Mouse (Mus musculus): Measurements from ENCODE around the gene Pdap1.
"Not testable (repeated sequence)": the region's sequence is repeated elsewhere in the genome, so short reads cannot be mapped to it uniquely, and the experiment has no call there.

Gene Pdap1

DNA sequence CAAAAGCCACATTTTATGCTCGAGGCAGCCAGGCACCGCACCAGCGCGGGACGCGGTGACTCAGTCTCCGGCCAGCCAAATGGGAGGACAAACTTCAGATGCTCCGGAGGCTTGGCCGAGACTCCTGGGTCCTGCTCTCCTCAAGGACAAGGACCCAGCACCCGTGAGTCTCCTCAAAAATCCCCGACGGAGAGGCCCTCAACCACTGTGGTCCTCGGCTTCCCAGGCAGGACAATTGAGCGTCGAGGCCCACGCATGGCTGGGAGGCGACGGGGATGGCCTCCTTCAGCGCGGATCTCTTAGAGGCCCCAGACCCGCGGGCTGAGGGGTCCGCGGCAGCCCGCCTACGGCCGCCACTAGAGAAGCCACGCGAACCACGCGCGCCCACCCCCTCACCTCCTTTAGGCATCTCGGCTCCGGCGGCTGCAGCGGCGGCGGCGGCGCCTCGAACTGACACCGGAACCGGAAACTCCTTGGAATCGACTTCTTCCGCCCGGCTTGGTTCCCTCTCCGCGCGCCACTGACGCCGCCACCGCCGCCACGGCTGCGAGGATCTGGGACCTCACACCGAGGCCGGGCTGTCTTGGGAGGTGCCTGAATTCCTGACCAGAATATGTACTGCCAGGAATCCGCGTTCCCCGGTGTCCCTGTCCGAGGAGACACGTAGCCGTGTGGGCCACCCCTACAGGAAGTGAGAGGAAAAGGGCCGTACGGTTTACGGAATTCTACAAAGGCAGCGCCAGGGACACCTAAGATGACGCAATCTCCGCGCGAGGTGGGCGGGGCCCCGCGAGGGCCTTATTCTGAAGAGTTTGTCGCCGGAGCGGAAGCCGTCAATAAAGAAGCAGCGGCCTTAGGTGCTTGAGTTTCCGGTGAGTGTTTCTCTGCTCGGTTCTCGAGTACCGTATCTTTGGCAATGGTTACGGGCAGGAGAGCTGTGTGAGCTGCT is at the start of gene Pdap1, which contains the start of gene Bud31:
Gene Pdap1, minus strand, starts transcription at position 668 of the 949 bp plus-strand sequence.
Gene Bud31, plus strand, starts transcription at position 792 of the 949 bp plus-strand sequence.
- DNase-seq, result peak; percentile 93

DNA sequence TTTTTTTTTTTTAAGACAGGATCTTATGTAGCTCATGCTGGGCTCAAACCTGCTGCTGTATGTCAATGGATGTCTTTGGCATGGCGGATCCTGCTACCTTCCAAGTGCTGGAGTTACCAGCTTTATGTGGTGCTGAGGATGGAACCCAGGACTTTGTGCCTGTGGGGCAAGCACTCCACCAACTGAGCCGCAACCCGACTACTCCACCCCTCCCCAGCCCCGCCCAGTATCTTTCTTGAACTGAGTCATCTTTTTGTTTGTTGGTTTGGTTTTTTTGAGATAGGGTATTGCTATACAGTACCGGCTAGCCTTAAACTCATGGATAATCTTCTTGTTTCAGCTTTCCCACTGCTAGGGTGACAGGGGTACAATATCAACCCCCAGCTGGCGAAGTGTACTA is 49.4 kb upstream of the Pdap1 start:
- DNase-seq, result no peak

DNA sequence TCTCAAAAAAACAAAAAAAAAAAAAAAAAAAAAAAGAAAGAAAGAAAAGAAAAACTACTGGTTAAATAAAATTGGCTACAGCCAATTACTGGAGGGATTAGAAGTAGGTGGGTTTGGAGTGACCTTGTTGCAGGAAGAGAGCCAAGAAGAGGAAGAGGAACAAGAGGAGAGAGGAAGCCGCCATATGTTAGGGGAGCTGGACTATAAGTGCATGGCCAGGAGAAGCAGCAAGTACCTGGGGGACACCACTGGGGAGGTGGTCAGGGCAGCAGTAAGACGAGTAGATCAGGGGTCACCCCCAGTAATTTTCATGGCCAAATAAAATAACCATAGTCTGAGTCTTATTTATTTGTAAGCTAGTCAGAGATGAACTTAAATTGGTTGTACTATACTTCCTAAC is 45.2 kb upstream of the Pdap1 start:
- DNase-seq, result no peak

DNA sequence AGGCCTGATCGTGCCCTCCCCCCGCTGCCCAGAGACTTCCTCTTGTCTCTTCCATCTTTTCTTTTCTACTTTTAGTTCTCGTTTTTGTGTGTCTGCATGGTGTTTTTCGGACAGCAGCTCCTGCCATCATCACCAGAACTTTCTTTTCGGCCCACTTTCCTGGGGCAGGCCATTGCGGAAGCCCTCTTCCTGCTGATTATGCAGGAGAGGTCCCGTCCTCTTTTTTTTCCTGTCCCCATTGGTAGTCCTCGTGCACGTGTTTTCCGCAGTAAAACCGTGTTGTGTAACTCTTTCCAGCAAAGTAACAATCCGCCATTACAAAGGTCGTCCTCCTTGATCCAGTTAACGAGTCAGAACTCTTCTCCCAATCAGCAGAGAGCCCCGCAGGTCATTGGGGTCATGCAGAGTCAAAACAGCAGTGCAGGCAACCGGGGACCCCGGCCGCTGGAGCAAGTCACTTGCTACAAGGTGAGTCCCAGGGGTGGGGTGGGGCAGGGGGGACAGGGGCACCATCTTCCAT is 38.5 kb upstream of the Pdap1 start:
- DNase-seq, result no peak

DNA sequence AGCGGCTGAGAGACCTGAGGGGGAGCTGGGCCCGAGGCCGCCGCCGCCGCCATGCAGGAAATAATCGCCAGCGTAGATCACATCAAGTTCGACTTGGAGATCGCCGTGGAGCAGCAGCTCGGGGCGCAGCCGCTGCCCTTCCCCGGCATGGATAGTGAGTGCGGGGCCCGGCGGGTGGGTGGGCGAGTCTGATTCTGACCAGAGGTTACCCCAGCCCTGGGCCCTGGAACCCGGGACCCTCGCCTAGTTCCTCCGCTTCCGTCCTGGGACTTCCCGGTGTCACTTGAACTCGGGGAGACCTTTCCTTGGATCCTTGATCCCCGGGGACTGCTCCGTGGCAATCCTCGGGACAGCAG is 27.2 kb upstream of the Pdap1 start:
- DNase-seq, result no peak

DNA sequence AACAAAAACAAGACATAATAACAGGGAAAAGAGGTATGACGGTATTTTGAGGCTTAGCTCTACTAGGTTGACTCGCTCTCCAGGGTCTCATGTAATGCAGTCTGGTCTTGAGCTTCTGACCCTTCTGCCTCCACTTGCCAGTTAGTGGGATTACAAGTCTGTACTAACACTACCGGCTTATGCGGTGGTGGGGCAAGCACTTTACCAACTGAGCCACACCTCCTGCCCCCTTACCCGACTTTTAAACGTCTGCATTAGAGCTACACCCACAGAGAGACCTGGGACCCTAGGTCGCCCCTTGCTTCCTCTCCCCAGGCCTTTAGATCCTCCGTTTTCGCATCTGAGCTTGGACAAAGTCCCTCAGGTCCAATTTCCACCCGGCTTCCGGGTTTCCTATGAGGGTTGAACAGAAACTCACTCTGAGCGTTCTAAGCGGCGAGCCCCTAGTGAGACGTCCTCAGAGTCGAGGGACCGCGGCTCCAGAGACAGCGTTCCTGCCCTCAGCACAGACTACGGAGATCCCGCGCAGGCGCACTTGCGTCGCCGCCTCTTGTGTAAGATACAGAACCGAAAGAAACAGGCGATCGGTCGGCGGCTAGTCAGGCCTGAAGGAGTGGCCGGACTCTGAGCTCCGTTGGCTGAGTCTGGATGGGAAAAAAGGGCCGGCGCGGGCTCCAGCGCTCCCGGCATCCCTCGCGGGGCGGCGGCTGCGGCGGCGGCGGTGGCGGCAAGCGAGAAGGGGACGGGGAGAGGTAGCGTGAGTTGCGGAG is 26.7 kb upstream of the Pdap1 start, which contains the start of the genes Ptcd1 and Cpsf4:
Gene Ptcd1, minus strand, starts transcription at position 573 of the 770 bp plus-strand sequence.
Gene Cpsf4, plus strand, starts transcription at position 678 of the 770 bp plus-strand sequence.
- peak; percentile 98 for DNase-seq

DNA sequence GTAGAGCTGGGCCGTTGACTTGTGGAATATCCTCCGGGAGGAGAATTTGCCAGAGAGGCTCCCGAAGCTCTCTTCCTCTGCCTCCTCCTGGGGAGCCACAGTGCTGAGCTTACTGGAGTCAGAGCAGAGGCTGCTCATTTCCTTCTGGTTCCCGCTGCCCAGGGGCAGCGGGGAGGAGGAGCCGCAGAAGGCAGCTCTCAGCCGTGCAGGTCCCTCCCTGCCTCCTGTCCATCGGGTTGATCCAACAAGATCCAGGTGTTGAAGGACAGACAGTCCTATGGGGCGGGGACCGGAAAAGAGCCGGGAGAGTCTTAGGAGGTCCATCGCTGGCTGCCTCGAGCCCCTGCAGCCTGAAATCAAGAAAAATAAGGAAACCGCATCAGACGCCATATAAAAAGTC is 25.1 kb upstream of the Pdap1 start:
- peak; percentile 21 for DNase-seq

DNA sequence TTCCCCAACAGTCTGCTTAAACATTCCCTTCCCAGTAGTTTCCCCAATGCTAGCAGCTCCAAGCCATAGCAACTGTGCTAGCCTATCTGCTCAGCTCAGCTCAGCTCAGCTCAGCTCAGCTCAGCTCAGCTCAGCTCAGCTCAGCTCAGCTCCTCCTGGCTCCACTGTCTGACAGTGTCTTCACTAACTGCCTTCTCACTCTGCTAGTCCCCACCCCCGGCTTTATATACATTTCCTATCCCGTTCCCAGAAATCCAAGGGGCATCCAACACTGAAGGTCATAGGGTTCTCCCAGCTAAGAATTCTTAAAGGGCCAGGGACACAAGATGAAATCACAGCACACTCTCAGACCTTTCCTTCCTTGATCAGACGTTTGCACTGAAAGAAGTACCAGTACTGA is 24.7 kb upstream of the Pdap1 start:
- DNase-seq, result no peak

DNA sequence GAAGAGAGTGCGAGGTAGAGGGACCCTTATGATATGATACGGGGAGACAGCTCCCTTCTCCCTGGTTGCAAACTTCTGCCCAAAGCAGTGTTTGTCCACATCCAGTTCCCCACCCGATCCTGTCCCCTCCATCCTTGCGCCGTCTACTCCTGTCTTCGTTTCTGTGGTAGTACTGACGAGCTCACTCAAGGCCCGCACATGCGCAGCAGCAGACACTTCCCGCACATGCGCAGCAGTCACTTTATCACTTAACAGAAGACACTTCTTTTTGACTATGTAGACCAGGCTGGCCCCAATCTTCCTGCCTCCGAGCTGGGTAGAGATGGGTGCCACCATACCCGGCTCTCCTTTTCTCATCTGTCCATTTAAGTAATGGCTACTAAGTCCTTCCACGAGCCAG is 21.3 kb upstream of the Pdap1 start:
- DNase-seq, result no peak

DNA sequence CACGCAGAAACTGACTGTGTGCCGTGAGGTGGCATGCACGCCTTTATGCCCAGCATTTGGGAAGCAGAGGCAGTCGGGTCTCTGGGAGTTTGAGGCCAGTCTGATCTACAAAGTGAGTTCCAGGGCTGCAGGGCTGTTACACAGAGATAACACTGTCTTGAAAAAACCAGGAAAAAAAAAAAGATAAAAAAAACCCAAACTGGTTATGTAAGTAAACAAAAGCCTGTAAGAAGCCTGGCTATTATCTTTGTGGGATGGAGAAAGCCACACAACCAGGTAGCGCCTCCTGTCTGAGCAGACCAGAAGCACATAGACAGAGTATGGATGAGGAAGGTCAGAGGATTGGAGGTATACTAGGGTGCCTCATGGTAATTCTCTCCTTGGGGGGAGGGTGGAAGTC is 12.7 kb upstream of the Pdap1 start:
- DNase-seq, result no peak

DNA sequence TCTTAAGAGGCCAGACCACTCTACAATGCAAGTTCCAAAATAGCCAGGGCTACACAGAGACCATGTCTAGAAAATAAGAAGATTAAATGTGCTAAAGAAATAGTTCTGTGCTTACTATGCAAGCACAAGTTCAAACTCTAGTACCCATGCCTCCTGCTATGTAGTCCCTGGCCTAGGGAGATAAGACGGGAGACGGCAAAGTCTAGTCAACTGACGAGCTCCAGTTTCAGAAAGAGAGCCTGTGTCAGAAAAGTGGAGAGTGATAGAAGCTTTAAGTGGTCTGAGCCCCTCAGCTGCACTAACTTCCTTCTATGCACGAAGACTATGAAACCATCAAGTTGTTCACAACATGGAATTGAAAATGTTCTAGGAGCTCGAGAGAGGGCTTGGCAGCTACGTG is 9.3 kb upstream of the Pdap1 start:
- no peak for DNase-seq

DNA sequence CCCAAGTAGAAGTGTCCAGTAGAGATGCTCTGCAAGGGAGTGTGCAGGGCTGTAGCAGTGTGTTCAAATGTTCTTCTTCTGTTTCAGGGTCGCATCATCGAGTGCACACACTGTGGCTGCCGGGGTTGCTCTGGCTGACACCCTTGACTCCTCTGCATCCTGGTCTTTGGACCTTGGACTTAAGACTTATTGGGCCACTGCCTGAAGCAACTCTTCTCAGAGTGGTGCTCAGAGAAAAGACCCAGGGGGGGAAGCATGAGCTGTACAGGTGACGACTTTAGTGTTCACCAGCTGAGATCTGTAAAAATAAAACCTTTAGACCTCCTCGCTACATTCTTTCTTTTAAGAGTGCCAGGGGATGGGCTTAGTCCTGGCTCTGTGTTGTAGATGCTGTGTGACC is 7.7 kb upstream of the Pdap1 start:
- DNase-seq, result no peak

DNA sequence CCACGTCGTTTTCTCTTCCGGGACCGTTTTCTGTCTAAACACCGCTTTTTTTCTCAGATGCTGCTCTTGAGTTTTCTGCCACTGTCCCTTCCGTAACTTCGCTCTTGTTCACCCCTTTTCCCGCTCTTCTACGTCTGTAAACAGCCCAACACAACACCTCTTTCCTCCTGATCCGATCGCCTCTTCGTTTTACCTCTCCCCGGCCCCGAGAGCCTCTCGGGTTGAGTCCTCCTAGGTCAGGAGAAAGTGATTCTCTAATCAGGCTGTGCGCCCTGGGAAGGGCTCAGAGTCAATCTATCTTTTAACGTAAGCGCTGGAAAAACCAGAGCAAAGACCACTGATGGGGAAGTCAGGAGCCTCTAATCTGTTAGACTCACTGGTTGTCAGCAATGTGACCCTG is 573 bp upstream of the Pdap1 start:
- DNase-seq, result peak; percentile 34

DNA sequence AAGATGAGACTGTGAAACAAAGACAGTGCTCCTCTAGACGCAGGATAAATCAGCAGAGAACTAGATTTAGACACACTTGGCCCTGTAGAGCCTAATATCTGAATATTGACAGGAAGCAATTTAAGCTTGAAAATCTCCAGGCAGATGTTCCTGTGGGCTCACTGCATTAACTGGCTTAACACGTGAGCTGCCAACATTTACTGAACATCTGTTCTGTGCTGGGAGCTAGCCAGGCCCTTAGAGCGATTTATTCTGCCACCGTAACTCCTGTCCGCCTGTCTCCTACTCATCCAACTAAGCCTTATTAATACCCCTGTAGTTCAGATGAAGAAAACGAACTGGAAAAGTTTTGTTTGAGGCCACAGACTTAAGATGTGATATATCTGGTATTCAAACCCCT is 1.2 kb downstream of the Pdap1 start:
- peak; percentile 31 for DNase-seq

DNA sequence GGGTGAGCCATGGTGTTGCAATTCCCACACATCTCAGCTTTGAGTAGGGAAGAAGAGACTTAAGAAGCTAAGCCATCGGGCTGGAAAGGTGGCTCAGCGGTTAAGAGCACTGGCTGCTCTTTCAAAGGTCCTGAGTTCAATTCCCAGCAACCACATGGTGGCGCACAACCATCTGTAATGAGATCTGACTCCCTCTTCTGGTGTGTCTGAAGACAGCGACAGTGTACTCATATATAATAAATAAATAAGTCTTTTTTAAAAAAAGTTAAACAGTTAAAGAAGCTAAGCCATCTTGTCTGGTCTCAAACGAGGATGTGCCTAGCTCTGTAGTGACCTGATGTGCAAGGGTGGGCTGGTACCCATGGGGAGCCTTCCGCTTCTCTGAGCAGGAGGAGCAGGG is 6.8 kb downstream of the Pdap1 start:
- not testable (repeated sequence) for DNase-seq

DNA sequence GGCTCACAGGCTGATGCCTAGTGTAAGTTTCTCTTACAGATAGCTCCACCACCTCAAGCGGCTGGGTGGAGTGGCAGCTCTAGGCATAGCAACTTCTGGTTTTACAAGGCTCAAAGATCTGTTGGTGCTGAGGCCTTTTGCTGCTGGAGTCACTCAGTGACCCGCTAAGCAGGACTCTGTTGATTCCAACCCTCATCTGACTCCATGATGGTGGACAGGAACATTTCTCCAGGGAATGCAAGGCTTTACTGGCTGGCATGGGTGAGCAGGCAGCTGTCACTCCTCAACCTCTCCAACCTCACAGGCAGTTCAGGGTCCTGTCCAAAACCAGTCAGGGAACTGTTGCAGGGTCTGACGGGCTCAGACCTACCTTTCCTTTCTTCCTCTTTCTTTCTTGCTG is 9.0 kb downstream of the Pdap1 start:
- DNase-seq, result no peak

DNA sequence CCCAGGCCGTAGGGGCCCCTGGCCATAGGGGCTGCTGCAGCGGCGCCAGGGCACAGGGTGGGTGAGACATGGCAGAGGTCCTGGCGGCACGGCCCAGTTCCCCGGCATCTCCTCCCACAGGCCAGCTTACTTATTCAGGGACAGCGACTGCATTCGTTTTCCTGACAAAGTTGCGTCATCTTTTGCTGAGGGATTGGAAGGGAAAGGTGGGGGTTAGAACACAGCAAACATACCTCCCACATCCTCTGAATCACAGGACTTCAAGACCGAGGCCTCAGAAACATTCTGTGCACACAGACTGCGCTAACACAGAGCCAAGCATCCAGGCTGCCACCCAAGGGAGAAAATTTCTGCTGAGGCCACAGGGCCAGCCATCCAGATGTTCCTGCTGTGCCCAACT is 9.8 kb downstream of the Pdap1 start:
- DNase-seq, result no peak

DNA sequence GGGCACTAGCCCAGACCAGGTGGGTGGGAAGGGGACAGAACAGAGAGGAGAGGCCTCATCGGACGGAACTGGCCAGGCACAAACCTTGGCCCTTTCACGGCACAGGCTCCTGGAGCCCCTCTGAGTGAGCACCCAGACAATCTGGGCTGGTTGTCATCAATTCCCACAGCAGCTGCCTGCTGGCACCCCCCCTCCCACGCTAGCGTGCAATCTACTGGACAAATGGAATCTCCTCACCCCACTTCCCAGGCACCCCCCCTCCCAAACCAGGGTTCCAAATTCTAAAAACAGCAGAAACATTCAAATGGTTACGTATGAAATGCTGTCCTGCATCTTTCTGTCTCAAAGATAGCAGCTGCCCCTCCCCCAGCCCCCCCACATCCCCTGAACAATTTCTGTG is 10.3 kb downstream of the Pdap1 start:
- not testable (repeated sequence) for DNase-seq

DNA sequence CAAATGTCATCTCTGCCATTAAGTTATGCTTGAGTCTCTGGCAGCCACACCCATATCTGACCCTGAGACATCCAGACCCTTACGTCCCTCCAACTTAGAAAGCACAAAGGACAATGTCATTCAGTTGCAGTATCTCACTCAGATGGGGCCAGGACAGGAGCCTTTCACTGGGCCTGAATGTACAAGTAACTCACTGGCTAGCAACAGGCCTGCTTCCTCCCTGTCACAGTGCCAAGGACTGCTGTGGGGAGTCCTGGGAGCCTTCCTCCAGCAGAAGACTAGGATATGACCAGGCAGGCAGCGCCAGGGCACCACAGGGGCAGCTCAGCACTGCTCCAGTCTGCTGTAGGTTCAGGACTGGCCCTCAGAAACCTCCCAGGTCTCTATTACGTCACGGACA is 10.9 kb downstream of the Pdap1 start:
- DNase-seq, result no peak

DNA sequence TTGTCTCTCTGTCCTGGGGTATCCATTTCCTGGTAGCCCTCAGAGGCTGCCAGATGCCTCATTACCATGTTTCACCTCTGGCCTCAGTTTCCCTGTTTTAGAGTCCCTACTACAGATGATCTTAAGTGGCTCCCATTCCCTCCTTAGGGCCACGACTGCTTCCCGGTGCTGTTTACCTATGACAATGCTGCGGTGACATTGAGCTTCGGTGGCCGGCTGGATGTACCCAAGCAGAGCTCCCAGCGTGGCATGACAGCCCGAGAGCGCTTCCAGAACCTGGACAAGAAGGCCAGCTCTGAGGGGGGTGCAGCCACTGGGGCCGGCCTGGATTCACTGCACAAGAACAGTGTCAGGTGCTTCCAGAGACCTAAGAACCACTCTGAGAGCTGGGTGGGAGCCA is 13.5 kb downstream of the Pdap1 start:
- no peak for DNase-seq

DNA sequence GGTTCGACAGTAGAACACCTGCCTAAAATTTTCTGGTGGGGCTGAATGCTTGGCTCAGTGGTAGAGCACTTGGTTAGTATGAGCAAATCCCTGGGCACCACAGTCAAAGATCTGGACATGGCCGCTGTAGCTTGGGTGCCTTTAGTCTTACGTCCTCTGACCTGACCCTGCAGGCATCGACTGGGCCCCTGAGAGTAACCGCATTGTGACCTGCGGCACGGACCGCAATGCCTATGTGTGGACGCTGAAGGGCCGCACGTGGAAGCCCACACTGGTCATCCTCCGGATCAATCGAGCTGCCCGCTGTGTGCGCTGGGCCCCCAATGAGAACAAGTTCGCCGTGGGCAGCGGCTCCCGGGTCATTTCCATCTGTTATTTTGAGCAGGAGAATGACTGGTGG is 16.6 kb downstream of the Pdap1 start:
- no peak for DNase-seq

DNA sequence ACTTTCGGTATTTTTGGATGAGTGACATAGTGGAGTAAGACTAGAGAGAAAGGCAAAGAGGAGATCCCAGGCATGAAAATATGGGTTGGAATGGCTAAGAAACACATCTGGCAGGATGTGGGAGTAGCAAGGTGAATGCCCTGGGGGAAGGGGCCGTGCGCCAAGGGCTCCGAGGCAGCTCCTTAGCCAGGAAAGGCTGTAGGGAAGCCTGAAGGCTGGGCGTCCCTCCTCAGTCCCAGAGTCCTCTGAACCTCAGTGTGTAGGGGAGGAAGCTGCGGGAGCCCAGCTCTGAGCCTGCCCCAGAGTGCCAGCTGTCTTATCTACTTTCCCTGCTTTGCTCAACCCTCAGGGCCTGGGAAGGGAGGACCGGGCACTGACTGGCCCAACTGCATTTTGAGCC is 19.1 kb downstream of the Pdap1 start:
- no peak for DNase-seq

DNA sequence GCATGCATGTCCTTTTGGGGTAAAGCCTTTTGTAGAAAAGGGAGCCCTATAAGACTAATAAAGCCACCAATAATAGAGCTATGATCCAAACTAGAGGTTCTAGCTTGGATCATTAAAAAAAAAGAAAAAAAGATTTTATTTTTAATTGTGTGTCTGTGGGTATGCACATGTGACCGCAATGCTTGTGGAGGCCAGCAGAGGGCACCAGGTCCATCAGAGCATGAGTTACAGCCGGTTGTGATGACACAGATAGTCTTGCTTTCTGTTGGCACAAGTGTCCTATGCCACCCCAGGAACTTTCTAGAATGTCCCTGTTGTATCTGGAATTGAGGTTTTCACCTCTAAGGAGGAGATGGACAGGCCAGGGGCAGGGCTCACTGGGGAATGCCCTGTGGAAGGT is 20.7 kb downstream of the Pdap1 start:
- no peak for DNase-seq

DNA sequence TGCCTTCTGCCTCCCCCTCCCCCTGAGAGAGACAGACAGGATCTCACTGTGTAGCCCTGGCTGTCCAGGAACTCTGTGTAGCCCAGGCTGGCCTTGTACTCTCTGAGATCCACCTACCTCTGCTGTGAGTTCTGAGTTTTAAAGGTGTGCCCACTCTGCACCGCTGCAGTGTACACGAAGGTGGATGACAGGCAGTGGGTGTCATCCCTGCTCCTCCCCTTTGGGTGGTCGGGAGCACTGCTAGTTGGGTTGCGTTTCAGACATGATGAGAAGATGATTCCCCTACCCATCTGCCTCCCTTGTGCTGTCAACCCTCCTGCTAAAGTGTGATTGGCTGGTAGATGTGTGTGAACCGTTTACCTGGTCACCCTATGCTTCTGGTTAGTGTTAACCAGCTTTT is 21.6 kb downstream of the Pdap1 start:
- no peak for DNase-seq

Data from cerebellum, adult 11-12 months (tissue).